ENCODE assay signal across 21 mouse cellular contexts in the genomic region with DNA sequence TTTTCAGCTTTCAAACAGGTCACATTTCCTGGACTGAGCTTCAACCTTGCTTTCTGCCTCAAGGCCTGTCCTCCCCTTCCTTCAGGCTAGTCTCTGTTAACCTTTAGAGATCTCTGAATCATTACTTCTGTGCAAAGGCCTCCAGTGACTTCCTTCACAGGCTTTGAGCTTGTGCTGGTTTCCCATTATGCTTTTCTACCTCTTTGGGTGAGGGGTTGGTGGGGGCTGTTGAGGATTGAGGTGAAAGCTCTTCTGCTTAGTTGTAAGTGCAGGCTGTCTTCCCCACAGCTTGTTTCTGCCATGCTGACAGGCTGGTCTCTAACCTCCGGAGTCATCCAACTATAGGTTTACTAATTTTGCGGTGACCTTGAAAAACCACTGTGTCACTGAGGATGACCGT. TPM values are rescaled to one million over a fixed set of nuclear protein-coding genes. Genes with fewer than 3 reads are reported as not detected.
A peak's percentile ranks its signal among the peaks of the same experiment; 100 is the strongest.
DNase-seq lines count a peak whose midpoint lies in the region; ATAC-seq and TF ChIP-seq lines count a peak whose summit lies in the region.
"Had no signal": no experiment of that assay in that cellular context is flagged by ENCODE, and none has a peak within 500 bp of the region (broad histone marks: within the 10 kb centered on the region; RNA-seq: fewer than 3 reads in every experiment).

No protein-coding gene starts in this region.

- no peak overlapping the region for H3K4me3 ChIP-seq in kidney, embryonic 15.5 days (replicated peaks)
- H3K4me3 ChIP-seq in liver, embryonic 16.5 days (ENCODE audit: low read depth, low read length), result no peak overlapping the region
- no peak overlapping the region for H3K4me3 ChIP-seq in embryonic fibroblast, embryonic 13.5 days (ENCODE audit: insufficient read depth, low read length)
- H3K4me3 ChIP-seq: embryonic facial prominence, embryonic 12.5 days; forebrain, embryonic 12.5 days; hindbrain, embryonic 12.5 days had no signal

- H3K36me3 ChIP-seq in kidney, embryonic 15.5 days, result peaks cover 6% of the 10 kb centered on the region
- H3K36me3 ChIP-seq in liver, embryonic 16.5 days (ENCODE audit: control insufficient read depth, insufficient read depth), result peaks cover 2% of the 10 kb centered on the region; the same call in 1 of the 2 replicates

- no peak overlapping the region for H3K4me2 ChIP-seq in kidney, embryonic 15.5 days
- no peak overlapping the region for H3K4me2 ChIP-seq in liver, embryonic 16.5 days (ENCODE audit: low read depth, low read length)
- H3K4me2 ChIP-seq: embryonic facial prominence, embryonic 12.5 days; forebrain, embryonic 12.5 days; heart, embryonic 11.5 days; hindbrain, embryonic 12.5 days had no signal

- H3K9ac ChIP-seq in kidney, embryonic 15.5 days, result no peak overlapping the region
- H3K9ac ChIP-seq in liver, embryonic 16.5 days (ENCODE audit: low read depth, low read length), result no peak overlapping the region
- H3K9ac ChIP-seq: embryonic facial prominence, embryonic 12.5 days; forebrain, embryonic 12.5 days; hindbrain, embryonic 12.5 days had no signal

- no peak for TF ChIP-seq CTCF in embryonic fibroblast, embryonic 13.5 days (IDR thresholded peaks at IDR 0.05; ENCODE audit: borderline replicate concordance, insufficient read depth, low read length)

- no peaks in the 10 kb centered on the region for H3K27me3 ChIP-seq in kidney, embryonic 15.5 days
- H3K27me3 ChIP-seq in liver, embryonic 16.5 days (ENCODE audit: control insufficient read depth, insufficient read depth, low read depth, low read length), result no peaks in the 10 kb centered on the region
- H3K27me3 ChIP-seq: embryonic facial prominence, embryonic 12.5 days; forebrain, embryonic 12.5 days; hindbrain, embryonic 12.5 days had no signal

- TF ChIP-seq POLR2A in embryonic fibroblast, embryonic 13.5 days (IDR thresholded peaks at IDR 0.05; ENCODE audit: low read depth, low read length), result 0 out of 2 replicates have a peak, but pooled peaks have one; percentile 19

- H3K27ac ChIP-seq in kidney, embryonic 15.5 days, result 0 out of 2 replicates have a peak overlapping the region, but pooled peaks have one; percentile 14
- 0 out of 2 replicates have a peak overlapping the region, but pooled peaks have one; percentile 3 for H3K27ac ChIP-seq in liver, embryonic 16.5 days (ENCODE audit: low read length)
- no peak overlapping the region for H3K27ac ChIP-seq in embryonic fibroblast, embryonic 13.5 days (ENCODE audit: insufficient read depth, low read length)
- H3K27ac ChIP-seq: embryonic facial prominence, embryonic 12.5 days; forebrain, embryonic 12.5 days; hindbrain, embryonic 12.5 days had no signal

- 91% methylated on average over 3 of the region's 3 CpGs for WGBS in kidney, embryonic 15.5 days
- 85% methylated on average over 3 of the region's 3 CpGs for WGBS in liver, embryonic 16.5 days (ENCODE audit: insufficient replicate concordance)

- DNase-seq in adrenal gland, postnatal 14 days, result peak; percentile 34
- DNase-seq in adrenal gland, postnatal 10 days, result no peak
- DNase-seq in kidney, adult 18-20 months, result no peak
- DNase-seq in liver, result no peak
- DNase-seq: cerebellum, adult 11-12 months; cerebellum, adult 9-10 months; cerebellum, postnatal 25 days; gastrocnemius, postnatal 10 days; heart, adult 18-20 months; heart, postnatal 4 days had no signal

- H3K9me3 ChIP-seq in kidney, embryonic 15.5 days (replicated peaks), result no peaks in the 10 kb centered on the region
- H3K9me3 ChIP-seq in liver, embryonic 16.5 days (replicated peaks; ENCODE audit: control insufficient read depth, low read length), result no peaks in the 10 kb centered on the region
- H3K9me3 ChIP-seq: embryonic facial prominence, embryonic 12.5 days; forebrain, embryonic 12.5 days; G1E; hindbrain, embryonic 12.5 days had no signal

- peaks cover 17% of the 10 kb centered on the region for H3K4me1 ChIP-seq in kidney, embryonic 15.5 days
- H3K4me1 ChIP-seq in liver, embryonic 16.5 days (ENCODE audit: control insufficient read depth, low read depth, low read length), result peaks cover 23% of the 10 kb centered on the region
- H3K4me1 ChIP-seq in embryonic fibroblast, embryonic 13.5 days (ENCODE audit: control insufficient read depth, insufficient read depth, low read length), result no peaks in the 10 kb centered on the region

- ATAC-seq in kidney, embryonic 15.5 days (replicated peaks; ENCODE audit: low FRiP score), result no peak
- no peak for ATAC-seq in liver, embryonic 16.5 days (ENCODE audit: low read depth)
- ATAC-seq: forebrain, embryonic 16.5 days; hindbrain, embryonic 16.5 days; inflammation-experienced regulatory T-cells, adult 6 months had no signal

RNA-seq across cellular contexts. Expression of gene Gmeb1, which starts 5.0 kb away (rescaled TPM):
- total RNA-seq in adrenal gland, postnatal 14 days (2021), result 16.2 and 17.3 TPM in 2 replicates
- total RNA-seq in adrenal gland, postnatal 10 days (2021), result 10 to 100 TPM; 16.5 to 18.7 TPM
- 40.0 and 40.1 TPM in 2 replicates for polyA plus RNA-seq in kidney, embryonic 15.5 days (2015; fragmentation: Nextera tagmentation; extraction: Ambion mirVana)
- 12.2 and 12.7 TPM in 2 replicates for polyA plus RNA-seq in liver, embryonic 16.5 days (2015; fragmentation: Nextera tagmentation; extraction: Ambion mirVana)
- polyA plus RNA-seq in embryonic fibroblast, embryonic 13.5 days (2011; ENCODE audit: insufficient read length, low read depth, missing spikeins), result 16.8 and 20.9 TPM in 2 replicates

RNA-seq across cellular contexts. Expression of gene Taf12, which starts 17.8 kb away (rescaled TPM):
- 27.3 and 31.3 TPM in 2 replicates for total RNA-seq in adrenal gland, postnatal 14 days (2021)
- total RNA-seq in adrenal gland, postnatal 10 days (2021), result 10 to 100 TPM; 21.8 to 24.7 TPM
- 47.7 and 48.3 TPM in 2 replicates for polyA plus RNA-seq in kidney, embryonic 15.5 days (2015; fragmentation: Nextera tagmentation; extraction: Ambion mirVana)
- polyA plus RNA-seq in liver, embryonic 16.5 days (2015; fragmentation: Nextera tagmentation; extraction: Ambion mirVana), result 31.0 and 35.3 TPM in 2 replicates
- 36.5 and 38.3 TPM in 2 replicates for polyA plus RNA-seq in embryonic fibroblast, embryonic 13.5 days (2011; ENCODE audit: insufficient read length, low read depth, missing spikeins)

RNA-seq across cellular contexts. Expression of gene Ythdf2, which starts 44.3 kb away (rescaled TPM):
- 48.8 and 49.5 TPM in 2 replicates for total RNA-seq in adrenal gland, postnatal 14 days (2021)
- 10 to 100 TPM; 48.9 to 54.4 TPM for total RNA-seq in adrenal gland, postnatal 10 days (2021)
- 107 and 113 TPM in 2 replicates for polyA plus RNA-seq in kidney, embryonic 15.5 days (2015; fragmentation: Nextera tagmentation; extraction: Ambion mirVana)
- polyA plus RNA-seq in liver, embryonic 16.5 days (2015; fragmentation: Nextera tagmentation; extraction: Ambion mirVana), result 24.9 and 28.5 TPM in 2 replicates
- polyA plus RNA-seq in embryonic fibroblast, embryonic 13.5 days (2011; ENCODE audit: insufficient read length, low read depth, missing spikeins), result 63.9 and 76.0 TPM in 2 replicates

RNA-seq across cellular contexts. Expression of gene Rab42, which starts 46.8 kb away (rescaled TPM):
- 0.93 and 3.5 TPM in 2 replicates for total RNA-seq in adrenal gland, postnatal 14 days (2021)
- total RNA-seq in adrenal gland, postnatal 10 days (2021), result 1 to 10 TPM; 1.2 to 3.7 TPM
- polyA plus RNA-seq in kidney, embryonic 15.5 days (2015; fragmentation: Nextera tagmentation; extraction: Ambion mirVana), result 3.3 and 3.5 TPM in 2 replicates
- polyA plus RNA-seq in liver, embryonic 16.5 days (2015; fragmentation: Nextera tagmentation; extraction: Ambion mirVana), result 0.41 and 0.61 TPM in 2 replicates
- polyA plus RNA-seq in embryonic fibroblast, embryonic 13.5 days (2011; ENCODE audit: insufficient read length, low read depth, missing spikeins), result 0.67 TPM in 1 of 2 replicates, not detected in the other
- total RNA-seq: G1E had no signal
